Mouse (Mus musculus): ENCODE data around the gene Tenm4. TPM values are rescaled to one million over a fixed set of nuclear protein-coding genes. Genes with fewer than 3 reads are reported as not detected.

Tenm4 gene
- polyA plus RNA-seq, 1 experiment from 2014 or later: 51.6 TPM

GRCm38 (mm10) chr7:96417251-96418004 is 246.4 kb downstream of the Tenm4 start:
- Histone ChIP-seq H3K36me3 (no peaks in the 10 kb centered on the region), H3K27me3 (no peaks in the 10 kb centered on the region), H3K9me3 (replicated peaks) (no peaks in the 10 kb centered on the region), H3K4me2 (replicated peaks) (no peak overlapping the region), H3K9ac (no peak overlapping the region), H3K4me3 (replicated peaks) (no peak overlapping the region), H3K4me1 (peaks cover 30% of the 10 kb centered on the region), H3K27ac (replicated peaks) (0 out of 2 replicates have a peak overlapping the region, but pooled peaks have one; percentile 7)
- peak; percentile 68 for ATAC-seq (ENCODE audit: insufficient number of reproducible peaks, low FRiP score, low TSS enrichment, low read depth)
- 45% methylated on average over 13 of the region's 13 CpGs for WGBS

DNA sequence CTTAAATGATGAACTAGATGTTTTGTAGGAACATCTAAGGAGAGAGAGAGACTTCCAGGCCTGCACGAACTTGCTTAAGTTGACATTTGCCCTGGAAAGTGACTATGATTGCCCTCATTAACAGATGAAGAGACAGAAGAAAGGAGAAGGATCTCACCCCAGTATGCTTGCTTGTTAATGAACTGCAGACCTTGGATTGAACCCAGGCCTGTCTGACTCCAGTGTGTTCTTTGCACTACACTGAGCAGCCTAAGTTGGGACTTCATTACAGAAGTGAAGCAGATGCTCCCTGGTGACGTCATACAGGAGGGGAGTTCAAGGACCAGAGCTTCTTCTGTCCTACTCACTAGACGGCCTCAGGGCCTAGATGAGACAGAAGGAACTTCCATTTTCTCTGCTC is 247.1 kb downstream of the Tenm4 start:
- no peaks in the 10 kb centered on the region for H3K27me3 ChIP-seq
- H3K36me3 ChIP-seq: no peaks in the 10 kb centered on the region
- no peak overlapping the region for H3K27ac ChIP-seq (replicated peaks)
- no peak for ATAC-seq (ENCODE audit: insufficient number of reproducible peaks, low FRiP score, low TSS enrichment, low read depth)
- H3K9me3 ChIP-seq (replicated peaks): no peaks in the 10 kb centered on the region
- peaks cover 27% of the 10 kb centered on the region for H3K4me1 ChIP-seq
- WGBS: 47% methylated on average over 3 of the region's 3 CpGs
- no peak overlapping the region for H3K4me3 ChIP-seq (replicated peaks)
- H3K4me2 ChIP-seq (replicated peaks): no peak overlapping the region
- no peak overlapping the region for H3K9ac ChIP-seq

DNA sequence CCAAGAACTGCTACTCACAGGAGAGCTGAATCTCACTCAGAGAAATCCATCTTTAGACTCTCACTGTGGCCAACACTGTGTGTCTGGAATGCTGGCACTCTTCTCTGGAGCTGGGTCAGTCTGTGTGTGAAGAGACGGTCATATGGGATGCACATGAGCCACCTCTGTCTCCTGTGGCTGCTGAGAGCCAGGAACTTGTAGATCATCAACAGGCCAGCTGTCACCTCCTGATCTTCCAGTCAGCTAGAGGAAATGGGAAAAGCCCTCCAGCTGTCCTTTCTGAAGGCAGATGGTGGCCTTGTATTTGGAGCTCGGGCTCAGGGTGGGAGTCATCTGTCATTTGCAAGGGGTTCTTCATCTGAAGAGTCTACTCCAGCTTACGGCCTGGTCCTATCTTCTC is 249.0 kb downstream of the Tenm4 start:
- Histone ChIP-seq H3K27me3 (no peaks in the 10 kb centered on the region), H3K9ac (no peak overlapping the region), H3K4me2 (replicated peaks) (no peak overlapping the region), H3K4me3 (replicated peaks) (no peak overlapping the region), H3K27ac (replicated peaks) (no peak overlapping the region), H3K36me3 (no peaks in the 10 kb centered on the region), H3K4me1 (peaks cover 19% of the 10 kb centered on the region), H3K9me3 (replicated peaks) (no peaks in the 10 kb centered on the region)
- ATAC-seq (ENCODE audit: insufficient number of reproducible peaks, low FRiP score, low TSS enrichment, low read depth): no peak
- WGBS: 57% methylated on average over 3 of the region's 3 CpGs

DNA sequence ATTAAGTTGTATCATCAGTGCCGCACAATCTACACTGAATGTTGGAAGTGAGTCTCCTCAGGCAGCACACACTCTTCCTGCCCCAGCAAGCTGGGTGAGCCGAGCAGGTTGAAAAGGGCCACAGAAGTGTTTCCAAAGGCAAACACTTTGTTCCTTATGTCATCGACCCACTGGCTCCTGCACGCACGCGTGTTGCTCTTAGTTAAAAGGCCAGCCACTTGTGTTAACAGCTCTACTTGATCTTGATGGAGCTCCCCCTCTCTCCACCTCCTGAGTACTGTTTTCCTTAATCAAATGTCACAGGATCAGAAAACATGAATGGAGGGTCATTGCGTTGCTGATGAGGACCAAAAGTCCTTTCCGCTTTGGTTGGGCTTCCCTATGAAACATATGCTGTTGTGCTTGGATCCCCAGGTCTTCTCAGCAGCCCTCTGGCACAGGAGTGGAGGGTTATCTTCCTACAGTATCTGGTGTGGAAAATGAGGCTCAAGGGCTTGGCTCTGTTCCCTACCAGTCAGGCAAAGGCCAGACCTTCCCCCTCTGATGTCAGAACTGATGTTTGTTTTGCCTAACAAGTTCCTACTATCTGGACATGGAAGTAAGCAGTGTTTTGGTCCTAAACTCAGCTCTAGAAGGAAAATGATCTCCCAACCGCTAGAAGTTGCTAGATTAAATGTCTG is 250.0 kb downstream of the Tenm4 start:
- WGBS: 62% methylated on average over 9 of the region's 9 CpGs
- no peaks in the 10 kb centered on the region for H3K27me3 ChIP-seq
- H3K4me3 ChIP-seq (replicated peaks): no peak overlapping the region
- H3K4me1 ChIP-seq: peaks cover 23% of the 10 kb centered on the region
- H3K27ac ChIP-seq (replicated peaks): no peak overlapping the region
- H3K9me3 ChIP-seq (replicated peaks): no peaks in the 10 kb centered on the region
- no peak overlapping the region for H3K4me2 ChIP-seq (replicated peaks)
- no peak for ATAC-seq (ENCODE audit: insufficient number of reproducible peaks, low FRiP score, low TSS enrichment, low read depth)
- H3K9ac ChIP-seq: no peak overlapping the region
- H3K36me3 ChIP-seq: no peaks in the 10 kb centered on the region

DNA sequence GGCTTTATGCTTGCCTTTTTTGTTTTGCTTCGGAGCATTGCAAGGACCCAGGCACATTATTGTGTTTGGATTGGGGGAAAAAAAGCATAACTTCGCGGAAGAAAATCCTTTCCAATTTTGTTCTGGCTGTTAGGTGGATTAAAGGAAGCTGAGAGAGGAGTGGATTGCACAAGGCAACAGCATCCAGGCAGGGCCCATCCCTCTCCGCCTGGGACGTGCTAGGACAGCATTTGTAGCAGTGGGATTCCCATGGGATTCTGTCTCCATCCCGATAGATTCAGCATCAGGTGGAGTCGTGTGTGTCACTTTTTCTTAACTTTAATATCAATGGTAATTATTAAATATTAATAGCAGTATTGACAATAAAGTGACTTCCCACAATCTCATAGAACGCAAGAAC is 255.9 kb downstream of the Tenm4 start:
- Histone ChIP-seq H3K9me3 (replicated peaks) (no peaks in the 10 kb centered on the region), H3K4me2 (replicated peaks) (no peak overlapping the region), H3K27ac (replicated peaks) (peak overlapping the region; percentile 49), H3K36me3 (no peaks in the 10 kb centered on the region), H3K4me1 (peaks cover 6% of the 10 kb centered on the region; the same call in 1 of the 2 replicates), H3K4me3 (replicated peaks) (no peak overlapping the region), H3K27me3 (no peaks in the 10 kb centered on the region), H3K9ac (no peak overlapping the region)
- WGBS: 46% methylated on average over 8 of the region's 8 CpGs
- no peak for ATAC-seq (ENCODE audit: insufficient number of reproducible peaks, low FRiP score, low TSS enrichment, low read depth)

- no peak overlapping the region for H3K4me2 ChIP-seq (replicated peaks)
- no peak overlapping the region for H3K4me3 ChIP-seq (replicated peaks)
- no peaks in the 10 kb centered on the region for H3K27me3 ChIP-seq
- H3K36me3 ChIP-seq: no peaks in the 10 kb centered on the region
- whole genome bisulfite sequencing: 61% methylated on average over 2 of the region's 2 CpGs
- no peaks in the 10 kb centered on the region for H3K4me1 ChIP-seq
- H3K9ac ChIP-seq: no peak overlapping the region
- ATAC-seq (ENCODE audit: insufficient number of reproducible peaks, low FRiP score, low TSS enrichment, low read depth): no peak
- H3K9me3 ChIP-seq (replicated peaks): no peaks in the 10 kb centered on the region
- no peak overlapping the region for H3K27ac ChIP-seq (replicated peaks)
Measured at GRCm38 (mm10) chr7:96433307-96433706, 262.3 kb downstream of the Tenm4 start.

DNA sequence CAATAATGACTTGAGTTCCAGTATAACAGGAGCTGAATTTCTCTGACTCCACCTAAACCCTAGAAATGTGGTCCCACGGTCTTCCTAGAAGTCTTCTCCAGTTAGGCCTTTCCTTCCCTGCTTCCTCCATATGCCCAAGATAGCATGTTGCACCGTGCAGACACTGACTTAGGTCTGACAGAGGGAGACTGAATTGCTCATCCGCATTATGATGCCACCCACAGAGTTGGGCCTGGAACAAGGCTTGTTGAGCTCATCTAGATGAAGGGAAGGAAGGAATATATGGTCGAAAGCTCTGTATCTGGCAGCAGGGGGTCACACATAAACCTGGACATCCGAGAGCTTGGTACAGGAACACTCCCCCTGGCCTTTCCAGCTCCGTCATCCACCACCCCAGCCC is 267.3 kb downstream of the Tenm4 start:
- WGBS: 89% methylated on average over 6 of the region's 6 CpGs
- no peak for ATAC-seq (ENCODE audit: insufficient number of reproducible peaks, low FRiP score, low TSS enrichment, low read depth)
- Histone ChIP-seq H3K4me1 (no peaks in the 10 kb centered on the region), H3K4me3 (replicated peaks) (no peak overlapping the region), H3K27ac (replicated peaks) (no peak overlapping the region), H3K27me3 (no peaks in the 10 kb centered on the region), H3K36me3 (no peaks in the 10 kb centered on the region), H3K9me3 (replicated peaks) (no peaks in the 10 kb centered on the region), H3K9ac (no peak overlapping the region), H3K4me2 (replicated peaks) (no peak overlapping the region)

DNA sequence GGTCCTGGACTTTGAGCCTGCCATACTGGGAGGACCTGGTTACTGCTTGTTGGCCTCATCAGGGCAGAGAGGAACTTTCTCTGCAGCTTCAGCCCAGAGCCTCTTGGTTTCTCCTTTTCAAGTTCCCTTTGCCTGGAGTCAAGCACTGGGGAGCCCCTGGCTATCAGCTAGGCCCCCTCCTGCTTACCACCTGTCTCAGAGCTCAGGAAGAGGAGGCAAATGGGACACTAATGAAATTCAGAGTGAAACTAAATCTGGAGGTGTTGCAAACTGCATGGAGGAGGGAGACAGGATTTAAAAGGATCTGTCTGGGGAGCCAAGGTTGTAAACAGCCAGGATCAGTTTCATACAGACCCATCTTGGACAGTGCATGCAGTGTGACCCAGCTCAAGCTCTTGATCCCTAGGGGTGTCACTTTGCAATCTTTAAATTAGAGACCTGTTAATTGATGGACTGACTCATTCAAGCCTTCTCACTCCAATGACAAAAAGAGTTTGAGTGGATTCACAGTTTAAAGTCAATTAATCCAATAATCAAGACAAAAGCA is 269.2 kb downstream of the Tenm4 start:
- no peak for ATAC-seq (ENCODE audit: insufficient number of reproducible peaks, low FRiP score, low TSS enrichment, low read depth)
- no peaks in the 10 kb centered on the region for H3K4me1 ChIP-seq
- no peaks in the 10 kb centered on the region for H3K9me3 ChIP-seq (replicated peaks)

GRCm38 (mm10) chr7:96445771-96446170 is 274.7 kb downstream of the Tenm4 start:
- Histone ChIP-seq H3K27ac (replicated peaks) (no peak overlapping the region), H3K27me3 (no peaks in the 10 kb centered on the region)
- WGBS: 85% methylated on average over 8 of the region's 8 CpGs

More for the DNA sequence above, 269.2 kb downstream of the Tenm4 start:
- Histone ChIP-seq H3K9ac (no peak overlapping the region), H3K4me3 (replicated peaks) (no peak overlapping the region), H3K27ac (replicated peaks) (no peak overlapping the region), H3K27me3 (no peaks in the 10 kb centered on the region), H3K36me3 (no peaks in the 10 kb centered on the region), H3K4me2 (replicated peaks) (no peak overlapping the region)

DNA sequence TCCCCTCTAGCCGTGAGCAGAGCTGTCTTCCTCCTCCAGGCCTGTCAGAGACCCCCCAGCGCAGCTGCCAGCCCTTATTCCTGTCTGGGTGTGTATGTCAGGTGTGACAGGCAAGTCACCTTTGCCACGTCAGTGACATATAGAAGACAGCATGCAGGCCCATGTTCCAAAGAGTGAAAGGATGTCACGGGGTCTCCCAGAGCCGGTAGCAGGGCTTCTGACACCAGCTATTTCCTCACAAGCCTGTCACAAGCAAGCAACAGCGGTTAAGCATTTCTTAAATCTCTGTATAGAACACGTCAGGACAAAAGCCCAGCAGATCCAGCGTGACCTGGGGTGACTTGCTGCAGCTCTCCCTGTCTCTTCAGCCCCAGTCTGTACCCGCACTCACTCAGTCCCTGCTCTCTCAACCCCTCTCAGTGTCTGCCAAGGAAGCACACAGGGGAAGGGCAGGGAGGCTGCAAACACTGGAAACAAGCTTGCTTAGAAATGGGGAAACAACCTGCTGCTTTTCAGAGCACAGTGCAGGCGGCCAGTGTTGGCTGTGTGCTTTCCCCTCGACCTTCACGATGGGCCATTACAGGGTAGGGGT is 276.9 kb downstream of the Tenm4 start:
- H3K27me3 ChIP-seq: no peaks in the 10 kb centered on the region
- WGBS: 68% methylated on average over 12 of the region's 12 CpGs

More at GRCm38 (mm10) chr7:96445771-96446170, 274.7 kb downstream of the Tenm4 start:
- Histone ChIP-seq H3K4me1 (peaks cover 4% of the 10 kb centered on the region; the same call in 1 of the 2 replicates), H3K4me3 (replicated peaks) (no peak overlapping the region), H3K4me2 (replicated peaks) (no peak overlapping the region), H3K36me3 (no peaks in the 10 kb centered on the region), H3K9ac (no peak overlapping the region), H3K9me3 (replicated peaks) (no peaks in the 10 kb centered on the region)
- ATAC-seq (ENCODE audit: insufficient number of reproducible peaks, low FRiP score, low TSS enrichment, low read depth): no peak

GRCm38 (mm10) chr7:96455957-96456356 is 284.9 kb downstream of the Tenm4 start:
- Histone ChIP-seq H3K36me3 (no peaks in the 10 kb centered on the region), H3K4me3 (replicated peaks) (no peak overlapping the region), H3K9ac (no peak overlapping the region), H3K9me3 (replicated peaks) (no peaks in the 10 kb centered on the region), H3K4me2 (replicated peaks) (no peak overlapping the region), H3K4me1 (0 out of 2 replicates have a peak, but pooled peaks cover 5% of the 10 kb centered on the region), H3K27me3 (no peaks in the 10 kb centered on the region), H3K27ac (replicated peaks) (no peak overlapping the region)
- WGBS: 57% methylated on average over 2 of the region's 2 CpGs
- no peak for ATAC-seq (ENCODE audit: insufficient number of reproducible peaks, low FRiP score, low TSS enrichment, low read depth)

More for the DNA sequence above, 276.9 kb downstream of the Tenm4 start:
- peaks cover 4% of the 10 kb centered on the region; the same call in 1 of the 2 replicates for H3K4me1 ChIP-seq
- no peak overlapping the region for H3K4me3 ChIP-seq (replicated peaks)
- H3K9ac ChIP-seq: no peak overlapping the region
- H3K9me3 ChIP-seq (replicated peaks): no peaks in the 10 kb centered on the region
- H3K27ac ChIP-seq (replicated peaks): no peak overlapping the region
- no peak for ATAC-seq (ENCODE audit: insufficient number of reproducible peaks, low FRiP score, low TSS enrichment, low read depth)
- no peaks in the 10 kb centered on the region for H3K36me3 ChIP-seq
- H3K4me2 ChIP-seq (replicated peaks): no peak overlapping the region

Data from embryonic facial prominence, embryonic 15.5 days (tissue).